Mouse (Mus musculus): ENCODE data around the gene Nrap.

- TF ChIP-seq EP300 (IDR thresholded peaks at IDR 0.05; ENCODE audit: low read depth) (no peak; the same call in 1 of the 2 replicates), CTCF (IDR thresholded peaks at IDR 0.05; ENCODE audit: low read depth) (no peak)
Measured at GRCm38 (mm10) chr19:56389879-56390278, at the start of gene Nrap.
